Mouse (Mus musculus) CH12.LX (cell line): Measurements from ENCODE around the gene Hinfp. TPM values are rescaled to one million over a fixed set of nuclear protein-coding genes. Genes with fewer than 3 reads are reported as not detected.
A peak's percentile ranks its signal among the peaks of the same experiment; 100 is the strongest.

Experiments
- DNase-seq: peaks from one replicate; pipeline ENCODE4 v3.0.0-alpha.2; 2013; ENCODE audit errors: extremely low read depth
- H3K27ac ChIP-seq: 2 replicates; pipeline ENCODE4 v1.5.1; 2012; ENCODE audit warnings: low read depth, mild to moderate bottlenecking, control low read depth, moderate library complexity; ENCODE audit not compliant: insufficient read depth
- H3K27me3 ChIP-seq: replicated peaks from 2 replicates; pipeline ENCODE3; 2012; ENCODE audit warnings: inconsistent platforms
- H3K36me3 ChIP-seq, 2 experiments: replicated peaks in 1 of 2; 2 replicates each; pipeline versions ENCODE3 to v1.6.1; 2012; ENCODE audit warnings: inconsistent platforms in 1 of 2, low read length in 1 of 2, mild to moderate bottlenecking in 1 of 2, mixed read lengths in 1 of 2, moderate library complexity in 1 of 2; ENCODE audit not compliant: control insufficient read depth in 1 of 2, insufficient read depth in 1 of 2
- H3K4me1 ChIP-seq, 2 experiments: 2 replicates each; pipeline ENCODE4 v1.6.1; 2012; ENCODE audit warnings: inconsistent platforms in 1 of 2, moderate library complexity in 1 of 2; ENCODE audit not compliant: insufficient read depth in 2 of 2, control insufficient read depth in 1 of 2
- H3K4me2 ChIP-seq: 2 replicates; pipeline ENCODE4 v1.6.1; 2012; ENCODE audit warnings: low read depth, mild to moderate bottlenecking, control low read depth; ENCODE audit not compliant: poor library complexity, insufficient read depth, severe bottlenecking
- H3K4me3 ChIP-seq, 3 experiments: fragments of 150-350 bp in 1 of 3; sonication (generic) in 1 of 3; replicated peaks in 1 of 3; 2 replicates each; pipeline versions ENCODE3 to v1.5.1; 2011 to 2012; ENCODE audit warnings: low read depth in 2 of 3, low read length in 2 of 3, mild to moderate bottlenecking in 2 of 3, moderate library complexity in 2 of 3, control low read depth in 1 of 3, improper control_type of control experiment in 1 of 3, inconsistent platforms in 1 of 3, mixed read lengths in 1 of 3; ENCODE audit not compliant: poor library complexity in 1 of 3
- H3K79me2 ChIP-seq: replicated peaks from 2 replicates; pipeline ENCODE4 v1.6.1; 2012; ENCODE audit warnings: mild to moderate bottlenecking, moderate library complexity; ENCODE audit not compliant: control insufficient read depth, poor library complexity, insufficient read depth, severe bottlenecking; ENCODE audit errors: extremely low read depth
- H3K9ac ChIP-seq: 2 replicates; pipeline ENCODE4 v1.6.1; 2012; ENCODE audit warnings: low read depth, mild to moderate bottlenecking, control low read depth, moderate library complexity; ENCODE audit not compliant: insufficient read depth
- H3K9me3 ChIP-seq: replicated peaks from 2 replicates; pipeline ENCODE3; 2012; ENCODE audit warnings: low read length, inconsistent platforms, mixed read lengths
- BHLHE40 ChIP-seq: IDR thresholded peaks from 2 replicates; pipeline ENCODE4 v1.6.1; 2011; ENCODE audit warnings: mild to moderate bottlenecking, low read depth, low read length, improper control_type of control experiment
- CHD1 ChIP-seq: IDR thresholded peaks from 2 replicates; pipeline ENCODE4 v1.6.1; 2012; ENCODE audit warnings: low read depth, low read length, improper control_type of control experiment, inconsistent platforms
- CHD2 ChIP-seq: IDR thresholded peaks from 2 replicates; pipeline ENCODE4 v1.6.1; 2011; ENCODE audit warnings: low read length, improper control_type of control experiment
- CTCF ChIP-seq, 2 experiments: IDR thresholded peaks in 1 of 2; conservative IDR thresholded peaks in 1 of 2; 2 replicates each; pipeline ENCODE4 v1.5.1; 2011 to 2012; ENCODE audit warnings: low read depth in 2 of 2, low read length in 2 of 2, improper control_type of control experiment in 1 of 2, inconsistent platforms in 1 of 2, mild to moderate bottlenecking in 1 of 2, moderate library complexity in 1 of 2
- ELF1 ChIP-seq: IDR thresholded peaks from 2 replicates; pipeline ENCODE4 v1.6.1; 2014; ENCODE audit warnings: low read depth, mild to moderate bottlenecking, inconsistent platforms, low read length, improper control_type of control experiment
- ETS1 ChIP-seq: conservative IDR thresholded peaks from 2 replicates; pipeline ENCODE4 v1.6.1; 2012; ENCODE audit warnings: low read depth, mild to moderate bottlenecking, inconsistent platforms, low read length, improper control_type of control experiment, moderate library complexity
- GABPA ChIP-seq: IDR thresholded peaks from 2 replicates; pipeline ENCODE4 v1.6.1; 2012; ENCODE audit warnings: low read depth, low read length, improper control_type of control experiment, inconsistent platforms; ENCODE audit not compliant: insufficient replicate concordance
- JUN ChIP-seq: IDR thresholded peaks from 2 replicates; pipeline ENCODE4 v1.6.1; 2011; ENCODE audit warnings: low read depth, mild to moderate bottlenecking, low read length, improper control_type of control experiment, moderate library complexity; ENCODE audit not compliant: insufficient read depth
- KAT2A ChIP-seq: IDR thresholded peaks from 2 replicates; pipeline ENCODE4 v1.6.1; 2012; ENCODE audit warnings: low read length, improper control_type of control experiment, inconsistent platforms; ENCODE audit not compliant: insufficient replicate concordance
- MAFK ChIP-seq: IDR thresholded peaks from 2 replicates; pipeline ENCODE4 v1.6.1; 2011; ENCODE audit warnings: low read length, improper control_type of control experiment; ENCODE audit not compliant: insufficient replicate concordance
- MAX ChIP-seq: IDR thresholded peaks from 2 replicates; pipeline ENCODE4 v1.6.1; 2011; ENCODE audit warnings: low read length, improper control_type of control experiment
- MXI1 ChIP-seq: IDR thresholded peaks from 2 replicates; pipeline ENCODE4 v1.6.1; 2011; ENCODE audit warnings: mild to moderate bottlenecking, low read depth, low read length, improper control_type of control experiment
- MYC ChIP-seq: IDR thresholded peaks from 2 replicates; pipeline ENCODE4 v1.6.1; 2011; ENCODE audit warnings: low read depth, mild to moderate bottlenecking, improper control_type of control experiment, low read length
- NELFE ChIP-seq: IDR thresholded peaks from 2 replicates; pipeline ENCODE4 v1.6.1; 2011; ENCODE audit warnings: low read depth, low read length, improper control_type of control experiment
- NRF1 ChIP-seq: IDR thresholded peaks from 2 replicates; pipeline ENCODE4 v1.6.1; 2014; ENCODE audit warnings: low read depth, mild to moderate bottlenecking, inconsistent platforms, low read length, improper control_type of control experiment, moderate library complexity
- PAX5 ChIP-seq: IDR thresholded peaks from 2 replicates; pipeline ENCODE4 v1.6.1; 2012; ENCODE audit warnings: low read length, inconsistent platforms, mixed read lengths
- POLR2AphosphoS2 ChIP-seq: IDR thresholded peaks from 2 replicates; pipeline ENCODE4 v1.6.1; 2011; ENCODE audit warnings: low read depth, low read length, improper control_type of control experiment
- RAD21 ChIP-seq: IDR thresholded peaks from 2 replicates; pipeline ENCODE4 v1.6.1; 2011; ENCODE audit warnings: low read depth, mild to moderate bottlenecking, low read length, improper control_type of control experiment, moderate library complexity
- RCOR1 ChIP-seq: conservative IDR thresholded peaks from 2 replicates; pipeline ENCODE4 v1.6.1; 2012; ENCODE audit warnings: low read depth, mild to moderate bottlenecking, inconsistent platforms, low read length, improper control_type of control experiment
- SIN3A ChIP-seq: IDR thresholded peaks from 2 replicates; pipeline ENCODE4 v1.6.1; 2012; ENCODE audit warnings: low read length, improper control_type of control experiment, inconsistent platforms
- SMC3 ChIP-seq: IDR thresholded peaks from 2 replicates; pipeline ENCODE4 v1.6.1; 2011; ENCODE audit warnings: low read depth, low read length, improper control_type of control experiment
- TCF12 ChIP-seq: IDR thresholded peaks from 2 replicates; pipeline ENCODE4 v1.6.1; 2014; ENCODE audit warnings: low read depth, mild to moderate bottlenecking, inconsistent platforms, low read length, improper control_type of control experiment
- UBTF ChIP-seq: IDR thresholded peaks from 2 replicates; pipeline ENCODE4 v1.6.1; 2012; ENCODE audit warnings: low read depth, mild to moderate bottlenecking, inconsistent platforms, low read length, improper control_type of control experiment, moderate library complexity
- USF2 ChIP-seq: conservative IDR thresholded peaks from 2 replicates; pipeline ENCODE4 v1.6.1; 2011; ENCODE audit warnings: low read depth, low read length, improper control_type of control experiment
- ZC3H11A ChIP-seq: IDR thresholded peaks from 2 replicates; pipeline ENCODE4 v1.6.1; 2012; ENCODE audit warnings: low read depth, mild to moderate bottlenecking, inconsistent platforms, low read length, improper control_type of control experiment
- ZMIZ1 ChIP-seq: IDR thresholded peaks from 2 replicates; pipeline ENCODE4 v1.6.1; 2012; ENCODE audit warnings: low read depth, mild to moderate bottlenecking, inconsistent platforms, low read length, improper control_type of control experiment
- ZNF384 ChIP-seq: IDR thresholded peaks from 2 replicates; pipeline ENCODE4 v1.6.1; 2012; ENCODE audit warnings: low read depth, low read length, improper control_type of control experiment, inconsistent platforms
- dilution Hi-C: fragments of 300-500 bp; cut with MboI; formaldehyde crosslinking; loops from 2 replicates; pipeline ENCODE4 v1.14.3; 2020; ENCODE audit warnings: low sequenced_read_pairs; ENCODE audit not compliant: extremely low pct_unique_long_range_greater_than_20kb, extremely low pct_ligation_motif_present
- in situ Hi-C: fragments of 300-500 bp; cut with MboI; formaldehyde crosslinking; loops from 3 replicates; pipeline ENCODE4 v1.14.3; 2019; ENCODE audit warnings: low sequenced_read_pairs, low pct_ligation_motif_present, low pct_unique_long_range_greater_than_20kb, mixed read lengths
- polyA plus RNA-seq: library from polyadenylated mRNA; unstranded; fragments of >175 nt; gene quantifications from 2 replicates; pipeline ENCODE4 v1.2.1, GENCODE M21; 2012; ENCODE audit warnings: low read depth; ENCODE audit not compliant: insufficient read length
- total RNA-seq, 2 experiments: library from RNA; depleted of rRNA; stranded (reverse); fragments of 300-350 nt in 1 of 2; fragments of >200 nt in 1 of 2; gene quantifications; 2 replicates each; pipeline ENCODE4 v1.2.3; 2012 to 2014

Gene Hinfp
- total and polyA plus RNA-seq, 3 experiments, result 14.0 to 18.9 (median 16.6) TPM

DNA sequence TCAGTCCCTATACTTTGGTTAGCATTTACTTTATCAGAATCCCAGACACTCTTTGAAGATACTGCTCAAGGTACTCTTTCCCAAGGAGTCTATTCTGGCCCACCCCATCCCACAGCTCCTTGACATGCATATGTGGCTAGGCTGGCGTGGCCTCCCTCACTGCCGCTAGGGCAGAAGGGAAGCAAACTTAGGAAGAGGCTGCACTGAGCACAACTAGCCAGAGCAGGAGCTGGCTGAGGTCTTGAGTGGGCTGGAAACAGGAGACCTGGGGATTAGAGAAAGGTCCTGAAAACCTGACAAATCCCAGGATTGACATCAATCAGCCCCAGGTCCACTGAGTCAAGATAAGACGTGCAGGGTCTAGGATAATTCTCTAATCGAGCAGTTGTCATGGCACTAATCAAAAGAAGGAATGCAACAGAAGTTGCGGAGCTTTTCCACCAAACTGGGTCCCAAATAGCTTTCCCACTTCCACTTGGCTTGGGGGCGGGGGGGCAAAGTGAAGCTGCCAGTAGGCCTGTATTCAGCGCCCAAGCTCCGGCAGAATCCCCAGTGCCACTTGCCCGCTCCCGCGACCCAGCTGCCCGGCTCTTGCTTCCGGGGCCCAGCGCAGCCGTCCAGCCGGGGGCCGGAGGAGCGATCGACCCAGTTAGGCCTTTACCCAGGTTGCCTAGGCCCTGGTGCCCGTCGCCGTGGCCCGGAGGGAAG, 38.0 kb downstream of the Hinfp start:
- H3K4me2 ChIP-seq, result peak overlapping the region; percentile 42
- peak overlapping the region; percentile 96 for H3K9ac ChIP-seq
- H3K9me3 ChIP-seq, result no peaks in the 10 kb centered on the region
- peak overlapping the region; percentile 76 to 81 (median 79) for H3K4me3 ChIP-seq
- in situ Hi-C loops, result loop anchor here (10.0 kb wide), 1 partner anchor 143 kb away; no protein-coding TSS in a partner anchor
- peaks cover 0 to 16% of the 10 kb centered on the region in 2 experiments; a peak in 3 of 4 replicates for H3K4me1 ChIP-seq
- peak overlapping the region; percentile 44; the same call in 1 of the 2 replicates for H3K27ac ChIP-seq
- no peak for TF ChIP-seq GABPA
- TF ChIP-seq MYC, result 0 out of 2 replicates have a peak, but pooled peaks have one; percentile 3
- TF ChIP-seq ETS1, result no peak
- no peak for TF ChIP-seq NELFE
- TF ChIP-seq RCOR1, result no peak
- no peak for TF ChIP-seq ELF1
- TF ChIP-seq TCF12, result no peak
- no peak for TF ChIP-seq KAT2A
- TF ChIP-seq RAD21, result no peak
- TF ChIP-seq POLR2AphosphoS2, result no peak
- TF ChIP-seq SMC3, result no peak
- peak; percentile 84 for TF ChIP-seq UBTF
- TF ChIP-seq NRF1, result no peak
- TF ChIP-seq CHD1, result peak; percentile 52; the same call in 1 of the 2 replicates
- TF ChIP-seq CHD2, result no peak
- TF ChIP-seq ZNF384, result no peak
- no peak for TF ChIP-seq ZC3H11A
- TF ChIP-seq MAFK, result no peak
- TF ChIP-seq BHLHE40, result no peak
- TF ChIP-seq SIN3A, result peak; percentile 19; the same call in 1 of the 2 replicates
- no peak for TF ChIP-seq USF2
- no peak for TF ChIP-seq MAX
- no peak for TF ChIP-seq JUN
- no peak for TF ChIP-seq CTCF (conservative IDR thresholded peaks at IDR 0.05 in 1 of 2, IDR thresholded peaks at IDR 0.05 in 1 of 2; ENCODE audit: low read depth in 2 of 2, low read length in 2 of 2)
- no peak for TF ChIP-seq PAX5
- no peak for TF ChIP-seq MXI1
- TF ChIP-seq ZMIZ1, result no peak
- TF ChIP-seq, all 38 proteins: peak for 4
- peak; percentile 25 for DNase-seq
- Histone ChIP-seq H3K36me3 (peaks cover 14 to 32% of the 10 kb centered on the region in 2 experiments), H3K79me2 (no peaks in the 10 kb centered on the region), H3K27me3 (no peaks in the 10 kb centered on the region)
- dilution Hi-C loops, result no loop called here
